Comparison of ENCODE assay signal across 12 mouse cellular contexts in the genomic region with DNA sequence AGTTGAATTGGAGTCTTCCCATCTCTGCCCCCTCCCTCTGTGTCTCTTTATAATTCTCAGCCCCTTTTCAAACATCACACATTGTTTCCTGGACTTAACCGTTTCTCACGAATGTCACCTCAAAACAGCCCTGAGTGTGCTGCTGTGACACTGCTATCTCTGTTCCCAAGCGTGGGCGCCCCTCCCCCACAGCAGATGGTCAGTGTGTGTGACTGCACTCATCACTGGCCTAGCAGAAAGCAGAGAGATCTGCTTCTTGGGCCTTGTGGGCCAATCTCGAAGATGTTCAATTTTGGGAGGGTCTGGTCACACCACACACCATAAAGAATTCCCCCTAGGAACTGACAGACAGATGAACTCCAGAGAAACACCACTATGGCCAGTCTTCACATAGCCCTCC.
DNase-seq lines count a peak whose midpoint lies in the region; ATAC-seq and TF ChIP-seq lines count a peak whose summit lies in the region.
"Had no signal": no experiment of that assay in that cellular context is flagged by ENCODE, and none has a peak within 500 bp of the region (broad histone marks: within the 10 kb centered on the region; RNA-seq: fewer than 3 reads in every experiment).

No protein-coding gene starts in this region.

- no peak overlapping the region for H3K4me3 ChIP-seq in midbrain, embryonic 10.5 days
- no peak overlapping the region for H3K4me3 ChIP-seq in midbrain, embryonic 13.5 days (replicated peaks)
- no peak overlapping the region for H3K4me3 ChIP-seq in layer of hippocampus, adult 2 months
- H3K4me3 ChIP-seq in forebrain, embryonic 16.5 days (replicated peaks; ENCODE audit: low read length), result no peak overlapping the region
- H3K4me3 ChIP-seq in kidney, adult 2 months (ENCODE audit: insufficient read depth, low read depth, low read length), result no peak overlapping the region
- H3K4me3 ChIP-seq: embryonic facial prominence, embryonic 12.5 days; limb, embryonic 15.5 days had no signal

- H3K27me3 ChIP-seq in midbrain, embryonic 10.5 days (ENCODE audit: low read depth, poor library complexity, severe bottlenecking), result no peaks in the 10 kb centered on the region
- no peaks in the 10 kb centered on the region for H3K27me3 ChIP-seq in midbrain, embryonic 13.5 days
- H3K27me3 ChIP-seq in forebrain, embryonic 16.5 days (replicated peaks; ENCODE audit: control insufficient read depth, insufficient read depth, low read length), result no peaks in the 10 kb centered on the region
- H3K27me3 ChIP-seq in kidney, adult 2 months (replicated peaks; ENCODE audit: control insufficient read depth, insufficient read depth, low read length), result no peaks in the 10 kb centered on the region
- H3K27me3 ChIP-seq: embryonic facial prominence, embryonic 12.5 days; limb, embryonic 15.5 days had no signal

- no peaks in the 10 kb centered on the region for H3K36me3 ChIP-seq in midbrain, embryonic 10.5 days
- H3K36me3 ChIP-seq in midbrain, embryonic 13.5 days, result no peaks in the 10 kb centered on the region
- H3K36me3 ChIP-seq in forebrain, embryonic 16.5 days (ENCODE audit: control insufficient read depth, insufficient read depth), result no peaks in the 10 kb centered on the region
- H3K36me3 ChIP-seq in kidney, adult 2 months (ENCODE audit: control insufficient read depth, insufficient read depth, low read length), result no peaks in the 10 kb centered on the region
- H3K36me3 ChIP-seq: embryonic facial prominence, embryonic 12.5 days; limb, embryonic 15.5 days had no signal

- TF ChIP-seq CTCF in layer of hippocampus, adult 2 months (conservative IDR thresholded peaks at IDR 0.05), result no peak
- no peak for TF ChIP-seq CTCF in kidney, adult 2 months (conservative IDR thresholded peaks at IDR 0.05; ENCODE audit: insufficient read depth, insufficient read length, low read depth, low read length)

- H3K4me2 ChIP-seq in midbrain, embryonic 13.5 days (replicated peaks), result no peak overlapping the region
- no peak overlapping the region for H3K4me2 ChIP-seq in forebrain, embryonic 16.5 days (ENCODE audit: low read length)
- H3K4me2 ChIP-seq: embryonic facial prominence, embryonic 12.5 days; limb, embryonic 15.5 days had no signal

- no peak overlapping the region for H3K9ac ChIP-seq in midbrain, embryonic 13.5 days (replicated peaks)
- no peak overlapping the region for H3K9ac ChIP-seq in forebrain, embryonic 16.5 days (replicated peaks; ENCODE audit: low read depth, low read length)
- H3K9ac ChIP-seq: embryonic facial prominence, embryonic 12.5 days; limb, embryonic 15.5 days had no signal

- H3K9me3 ChIP-seq in midbrain, embryonic 10.5 days (replicated peaks), result no peaks in the 10 kb centered on the region
- no peaks in the 10 kb centered on the region for H3K9me3 ChIP-seq in midbrain, embryonic 13.5 days
- no peaks in the 10 kb centered on the region for H3K9me3 ChIP-seq in forebrain, embryonic 16.5 days (ENCODE audit: control insufficient read depth, low read length)
- H3K9me3 ChIP-seq: embryonic facial prominence, embryonic 12.5 days; limb, embryonic 15.5 days had no signal

- TF ChIP-seq POLR2A in kidney, adult 2 months (IDR thresholded peaks at IDR 0.05; ENCODE audit: low read depth, low read length), result no peak

- ATAC-seq in midbrain, embryonic 13.5 days, result no peak
- no peak for ATAC-seq in forebrain, embryonic 16.5 days

- DNase-seq in cerebellum, adult 8-10 months, result peak; percentile 3
- DNase-seq in cerebellum, adult 11 months, result no peak
- DNase-seq in midbrain, embryonic 10.5 days (ENCODE audit: low spot score), result peak; percentile 43
- peak; percentile 13 to 29 for DNase-seq in layer of hippocampus, adult 2 months (ENCODE audit: low spot score in 2 of 2)
- peak; percentile 50 to 60 for DNase-seq in right cerebral cortex, postnatal 10 days (ENCODE audit: low spot score in 2 of 2)
- no peak for DNase-seq in kidney, adult 2 months
- DNase-seq: adrenal gland, postnatal 10 days had no signal

- 36% methylated on average over 5 of the region's 5 CpGs for WGBS in midbrain, embryonic 10.5 days
- WGBS in midbrain, embryonic 13.5 days, result 35% methylated on average over 5 of the region's 5 CpGs
- WGBS in forebrain, embryonic 16.5 days, result 49% methylated on average over 5 of the region's 5 CpGs
- WGBS in kidney, adult 2 months, result 57% methylated on average over 5 of the region's 5 CpGs

- peaks cover 19% of the 10 kb centered on the region for H3K4me1 ChIP-seq in midbrain, embryonic 10.5 days
- peaks cover 11% of the 10 kb centered on the region for H3K4me1 ChIP-seq in midbrain, embryonic 13.5 days (replicated peaks)
- peaks cover 3% of the 10 kb centered on the region for H3K4me1 ChIP-seq in forebrain, embryonic 16.5 days (replicated peaks; ENCODE audit: control insufficient read depth, insufficient read depth, low read length)
- no peaks in the 10 kb centered on the region for H3K4me1 ChIP-seq in kidney, adult 2 months (ENCODE audit: control insufficient read depth, insufficient read depth, low read length)
- H3K4me1 ChIP-seq: embryonic facial prominence, embryonic 12.5 days had no signal

- peak overlapping the region; percentile 55; the same call in 1 of the 2 replicates for H3K27ac ChIP-seq in midbrain, embryonic 10.5 days (replicated peaks)
- H3K27ac ChIP-seq in midbrain, embryonic 13.5 days, result no peak overlapping the region
- no peak overlapping the region for H3K27ac ChIP-seq in layer of hippocampus, adult 2 months
- H3K27ac ChIP-seq in forebrain, embryonic 16.5 days (ENCODE audit: low read length), result no peak overlapping the region
- H3K27ac ChIP-seq in kidney, adult 2 months (ENCODE audit: insufficient read depth, low read depth, low read length), result no peak overlapping the region
- H3K27ac ChIP-seq: embryonic facial prominence, embryonic 12.5 days; kidney, postnatal 0 days; limb, embryonic 15.5 days had no signal

Comparison
In these comparisons a context has a peak if more than half of its experiments do, and no peak if none do; other contexts are left out.
1. DNase-seq: peak in cerebellum, adult 8-10 months (single experiment), midbrain, embryonic 10.5 days (single experiment), layer of hippocampus, adult 2 months (2 of 2) and right cerebral cortex, postnatal 10 days (2 of 2); none in cerebellum, adult 11 months (single experiment) and kidney, adult 2 months (single experiment).